Mouse (Mus musculus) right cerebral cortex, postnatal 4 days (tissue): ENCODE results near the gene Cnn1.

Experiments
- DNase-seq: peaks from one replicate; pipeline ENCODE4 v3.0.0-alpha.2; 2022

Cnn1 gene

GRCm38 (mm10) chr9:22076223-22076622, 22.8 kb upstream of the Cnn1 start:
- DNase-seq = no peak

GRCm38 (mm10) chr9:22084667-22085021, 14.4 kb upstream of the Cnn1 start:
- no peak for DNase-seq

DNA sequence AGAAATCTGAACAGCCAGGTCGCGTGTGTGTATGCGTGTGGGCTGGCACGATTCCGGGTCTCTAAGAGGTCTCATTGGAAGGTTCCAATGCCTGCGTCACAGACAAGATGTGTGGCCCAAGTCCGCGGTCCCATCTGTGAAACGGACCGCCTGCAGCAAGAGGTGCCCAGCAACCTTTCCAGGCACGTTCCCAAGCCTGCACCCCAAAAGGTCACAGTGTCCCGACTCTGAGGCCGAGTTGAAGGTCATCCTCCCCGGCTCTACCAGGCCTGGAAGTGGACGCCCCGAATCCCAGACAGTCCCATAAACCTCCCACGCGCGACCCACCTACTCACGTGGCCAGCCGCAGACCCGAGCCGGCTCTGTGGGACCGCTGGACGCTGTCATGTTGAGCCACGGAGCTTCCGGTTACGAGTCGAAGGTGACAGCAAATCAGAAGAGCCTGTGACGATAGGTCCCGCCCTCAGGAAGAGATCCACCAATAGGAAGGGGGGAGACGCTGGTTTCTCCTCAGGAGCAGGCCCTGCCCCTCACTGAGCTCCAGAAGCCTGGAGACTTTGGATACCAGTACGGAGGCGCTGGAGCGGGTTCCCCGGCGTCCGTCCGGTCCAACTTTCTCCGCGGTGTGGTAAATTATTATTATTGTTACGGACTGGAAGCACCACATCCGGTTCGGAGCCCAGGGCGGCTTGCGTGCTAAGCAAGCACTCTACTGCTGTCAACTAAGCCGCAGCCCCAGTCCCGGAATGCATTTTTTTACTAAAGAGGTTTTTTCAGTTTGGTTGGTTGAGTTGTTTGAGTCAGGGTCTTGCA, 13.8 kb upstream of the Cnn1 start, which contains the start of gene Ecsit:
Ecsit (minus strand) TSS at position 417 of the 813 bp plus-strand sequence.
- DNase-seq = peak; percentile 83

DNA sequence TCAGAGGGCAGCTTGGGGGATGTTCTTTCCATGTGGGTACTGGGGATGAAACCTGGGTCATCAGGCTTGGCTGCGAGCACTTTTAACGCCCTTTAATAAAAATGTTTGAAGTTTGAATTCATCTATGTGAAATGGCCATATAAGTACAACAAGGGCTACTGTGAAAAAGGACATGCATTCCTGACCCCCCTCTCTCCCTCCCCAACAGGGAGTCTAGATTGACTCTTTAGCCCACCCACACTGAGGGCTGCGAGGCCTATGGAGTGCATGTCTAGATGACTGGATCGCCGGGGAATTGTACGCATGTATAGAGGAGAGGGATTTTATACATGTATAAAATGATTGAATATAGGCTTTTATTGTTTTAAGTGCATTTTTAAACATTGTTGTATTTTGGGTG, 13.0 kb upstream of the Cnn1 start:
- no peak for DNase-seq

DNA sequence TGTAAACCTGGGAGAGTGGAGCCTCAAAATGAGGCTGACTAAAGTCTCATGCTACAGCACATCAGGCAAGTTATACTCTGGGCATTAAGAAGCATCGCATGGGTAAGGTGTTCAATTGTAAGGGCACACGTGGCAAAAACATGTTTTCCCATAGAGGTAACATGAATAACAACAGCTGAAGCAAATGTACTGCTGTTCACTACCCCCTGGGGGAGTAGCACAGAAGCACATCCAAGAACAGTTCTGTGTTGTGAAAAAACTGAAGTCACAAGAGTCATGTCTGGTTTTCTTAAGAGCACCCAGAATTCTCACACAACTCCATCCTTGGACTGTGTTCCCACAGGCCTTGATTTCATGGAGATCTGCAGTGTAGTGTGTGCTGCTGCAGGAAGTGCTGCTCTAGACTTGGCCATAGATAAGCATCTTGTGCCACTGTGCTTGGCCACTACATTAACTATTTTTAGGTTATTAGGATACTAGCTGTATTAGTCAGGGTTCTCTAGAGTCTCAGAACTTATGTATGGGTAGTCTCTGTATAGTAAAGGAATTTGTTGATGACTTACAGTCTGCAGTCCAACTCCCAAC, 11.9 kb upstream of the Cnn1 start:
- no peak for DNase-seq

DNA sequence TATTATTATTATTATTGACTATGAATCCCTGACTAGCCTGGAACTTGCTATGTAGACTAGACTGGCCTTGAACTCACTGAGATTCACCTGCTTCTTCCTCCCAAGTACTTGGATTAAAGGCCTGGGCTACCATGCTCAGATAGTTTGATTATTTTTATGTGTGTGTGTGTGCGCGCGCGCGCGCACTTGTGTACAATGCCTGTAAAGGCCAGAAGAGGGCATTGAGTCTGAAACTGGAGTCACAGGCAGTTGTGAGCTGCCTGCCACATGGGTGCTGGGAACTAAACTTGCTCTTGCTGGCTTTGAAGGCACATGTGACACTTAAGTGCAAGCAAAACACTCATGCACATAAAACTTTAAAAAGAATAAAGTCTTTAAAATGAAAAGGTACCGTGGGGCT, 9.7 kb upstream of the Cnn1 start:
- DNase-seq = no peak

DNA sequence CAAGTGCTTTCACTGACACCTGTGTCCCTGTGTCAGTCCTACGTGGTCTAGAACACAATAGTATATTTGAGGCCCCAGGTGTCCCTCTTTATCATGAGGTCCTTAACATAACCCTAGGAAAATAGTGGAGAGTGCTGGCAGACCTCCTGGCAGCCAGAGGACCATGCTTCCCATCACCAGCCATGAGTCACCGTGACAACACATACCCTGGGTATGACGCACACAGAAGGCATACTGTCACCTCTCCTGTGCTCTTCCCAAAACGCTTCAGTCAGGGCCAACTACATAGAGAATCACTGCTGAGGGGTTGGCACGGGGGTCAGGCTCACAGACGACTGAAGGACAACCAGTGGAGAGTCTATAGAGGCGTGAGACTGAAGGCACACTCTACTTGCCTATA, 9.0 kb upstream of the Cnn1 start:
- no peak for DNase-seq

DNA sequence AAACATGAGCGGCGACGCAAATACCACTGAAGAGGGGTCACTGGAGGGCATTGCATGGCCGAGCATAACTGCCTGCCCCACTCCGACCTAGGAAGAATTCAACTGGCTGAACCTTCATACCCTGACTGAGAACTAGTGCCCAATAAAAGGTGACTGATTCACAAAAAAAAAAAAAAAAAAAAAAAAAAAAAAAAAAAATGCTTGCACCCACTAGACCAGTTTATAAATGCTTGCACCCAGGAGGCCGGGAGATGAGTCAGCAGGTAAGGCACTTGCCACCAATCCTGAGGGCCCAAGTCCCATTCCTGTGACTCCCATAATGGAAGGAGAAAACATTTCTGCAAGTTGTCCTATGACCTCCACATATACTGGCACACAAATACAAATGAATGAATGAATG, 6.3 kb upstream of the Cnn1 start:
- DNase-seq = no peak

- DNase-seq = peak; percentile 64
These were observed 3.1 kb upstream of the Cnn1 start for GRCm38 (mm10) chr9:22095854-22096307.

GRCm38 (mm10) chr9:22099922-22100321, 906 bp downstream of the Cnn1 start:
- DNase-seq = no peak

GRCm38 (mm10) chr9:22108194-22108593, 9.2 kb downstream of the Cnn1 start:
- DNase-seq = no peak

DNA sequence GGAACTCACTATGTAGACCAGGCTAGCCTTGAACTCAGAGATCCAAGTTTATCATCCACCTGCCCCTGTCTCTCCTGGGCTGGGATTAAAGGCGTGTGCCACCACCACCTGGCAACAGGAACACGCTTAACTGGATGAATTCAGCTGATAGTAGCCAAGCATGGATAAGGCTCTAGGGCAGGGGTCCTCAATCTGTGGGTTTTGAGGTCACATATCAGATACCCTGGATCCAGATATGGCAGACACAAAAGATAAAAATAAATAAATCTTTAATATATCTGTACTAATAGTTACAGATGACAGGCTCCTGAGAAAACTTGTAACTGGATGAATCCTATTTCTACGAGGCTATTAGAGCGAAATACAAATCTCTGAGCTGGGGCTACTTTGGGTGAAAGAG, 16.6 kb downstream of the Cnn1 start:
- DNase-seq = no peak

DNA sequence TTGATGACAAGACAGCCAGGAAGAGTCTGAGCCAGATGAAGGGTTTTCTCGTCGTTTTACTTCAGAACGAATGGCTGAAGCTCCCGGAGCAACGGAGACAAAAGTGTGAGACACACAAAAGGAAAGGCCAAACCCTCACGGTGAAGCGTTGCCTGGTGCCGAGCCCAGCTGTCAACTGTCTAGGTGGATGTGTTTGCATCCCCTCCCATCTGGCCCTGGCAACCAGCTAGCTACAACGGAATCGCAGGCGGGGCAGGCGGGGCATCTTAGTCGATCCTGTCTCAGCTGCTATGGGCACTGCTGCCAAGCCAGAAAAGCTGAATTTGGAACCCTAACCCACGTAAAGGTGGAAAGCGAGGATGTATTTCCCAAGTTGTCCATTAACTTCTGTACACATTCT, 17.1 kb downstream of the Cnn1 start:
- DNase-seq = no peak

GRCm38 (mm10) chr9:22116740-22117426, 17.9 kb downstream of the Cnn1 start, which contains the start of gene Elof1:
Gene Elof1 (minus strand): TSS chr9:22117172.
- peak; percentile 88 for DNase-seq

GRCm38 (mm10) chr9:22117754-22118456, 18.9 kb downstream of the Cnn1 start:
- peak; percentile 37 for DNase-seq

DNA sequence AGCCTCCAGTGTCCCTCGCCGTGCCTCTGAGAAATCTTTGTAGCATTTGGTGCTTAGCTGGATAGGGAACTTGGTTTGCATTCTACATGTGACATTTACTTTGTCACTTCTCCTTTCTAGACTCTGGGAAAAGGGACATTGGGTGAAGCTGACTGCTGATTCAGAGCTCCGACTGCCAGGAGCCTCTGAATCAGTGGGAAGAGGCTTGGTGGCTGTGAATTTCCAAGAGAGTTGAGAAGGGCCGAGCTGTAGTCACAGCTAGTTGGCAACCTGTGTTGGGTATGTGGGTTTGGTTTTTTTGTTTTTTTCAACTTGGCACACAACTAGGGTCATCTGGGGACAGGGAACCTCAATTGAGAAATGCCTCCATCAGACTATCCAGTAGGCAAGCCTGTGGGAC, 20.5 kb downstream of the Cnn1 start:
- DNase-seq = no peak

GRCm38 (mm10) chr9:22121545-22121944, 22.5 kb downstream of the Cnn1 start:
- no peak for DNase-seq

- no peak for DNase-seq
These were observed 23.0 kb downstream of the Cnn1 start for GRCm38 (mm10) chr9:22122005-22122404.

DNA sequence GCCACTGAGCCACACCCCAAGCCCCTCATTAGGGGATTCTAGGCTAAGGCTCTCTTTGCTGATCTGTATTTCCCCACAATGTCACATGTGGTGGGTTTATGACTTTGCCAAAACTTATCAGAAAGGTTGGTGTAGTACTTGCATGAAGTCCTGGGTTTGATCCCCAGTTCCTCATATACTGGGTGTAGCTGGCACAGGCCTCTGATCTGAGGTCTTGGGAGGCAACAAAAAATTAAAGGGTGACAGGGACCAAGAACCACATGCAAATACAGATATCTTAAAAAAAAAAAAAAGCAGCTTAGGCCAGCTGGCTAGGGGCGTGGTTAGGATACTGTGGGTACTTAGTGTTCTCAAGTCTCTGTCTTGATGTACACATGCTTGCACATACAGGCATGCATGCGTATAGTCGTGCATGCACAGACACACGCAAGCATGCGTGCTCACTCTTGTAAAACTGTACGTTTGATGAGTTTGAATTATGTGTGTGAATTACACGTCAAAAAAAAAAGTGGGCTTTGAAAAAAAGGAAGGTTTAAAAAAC, 24.1 kb downstream of the Cnn1 start:
- no peak for DNase-seq

DNA sequence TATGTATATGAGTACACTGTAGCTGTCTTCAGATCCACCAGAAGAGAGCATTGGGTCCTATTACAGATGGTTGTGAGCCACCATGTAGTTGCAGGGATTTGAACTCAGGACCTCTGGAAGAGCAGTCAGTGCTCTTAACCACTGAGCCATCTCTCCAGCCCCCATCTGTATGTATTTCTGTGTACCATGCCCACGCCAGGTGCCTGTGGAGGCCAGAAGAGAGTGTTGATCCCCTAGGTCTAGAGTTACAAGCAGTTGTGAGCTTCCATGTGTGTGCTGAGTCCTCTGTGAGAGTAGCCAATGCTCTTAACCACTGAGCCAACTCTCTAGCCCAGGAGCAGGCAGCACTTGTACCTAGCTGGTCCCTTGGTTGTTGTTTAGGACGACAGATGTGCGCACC, 25.2 kb downstream of the Cnn1 start:
- no peak for DNase-seq

- no peak for DNase-seq
These were observed 26.4 kb downstream of the Cnn1 start for GRCm38 (mm10) chr9:22125246-22126027.
